Mouse (Mus musculus): ENCODE results near the gene Abcc9. TPM values are rescaled to one million over a fixed set of nuclear protein-coding genes. Genes with fewer than 3 reads are reported as not detected.

The Abcc9 gene
- polyA plus RNA-seq, 1 experiment from 2014 or later: 1.5 TPM

- Histone ChIP-seq H3K4me1 (ENCODE audit: control insufficient read depth, insufficient read depth, low read length) (no peaks in the 10 kb centered on the region), H3K9me3 (ENCODE audit: control insufficient read depth, low read length) (no peaks in the 10 kb centered on the region), H3K4me2 (ENCODE audit: low read depth) (no peak overlapping the region), H3K27me3 (ENCODE audit: control insufficient read depth, insufficient read depth, low read length) (no peaks in the 10 kb centered on the region), H3K4me3 (ENCODE audit: low read depth, low read length) (no peak overlapping the region), H3K36me3 (ENCODE audit: control insufficient read depth, insufficient read depth, low read length) (no peaks in the 10 kb centered on the region), H3K27ac (ENCODE audit: low read depth, low read length) (no peak overlapping the region), H3K9ac (ENCODE audit: low read length) (no peak overlapping the region)
- ATAC-seq (ENCODE audit: insufficient read depth, low FRiP score, low TSS enrichment) (no peak), DNase-seq (ENCODE audit: low spot score) (no peak)
- WGBS: 85% methylated on average over 8 of the region's 8 CpGs
Observed at GRCm38 (mm10) chr6:142715026-142715425, 12.9 kb upstream of the Abcc9 start.

- WGBS: 66% methylated on average over 4 of the region's 4 CpGs
Observed at GRCm38 (mm10) chr6:142711106-142711505, 9.0 kb upstream of the Abcc9 start.

GRCm38 (mm10) chr6:142710690-142711089, 8.6 kb upstream of the Abcc9 start:
- Histone ChIP-seq H3K36me3 (ENCODE audit: control insufficient read depth, insufficient read depth, low read length) (no peaks in the 10 kb centered on the region), H3K27me3 (ENCODE audit: control insufficient read depth, insufficient read depth, low read length) (no peaks in the 10 kb centered on the region), H3K27ac (ENCODE audit: low read depth, low read length) (no peak overlapping the region), H3K4me1 (ENCODE audit: control insufficient read depth, insufficient read depth, low read length) (no peaks in the 10 kb centered on the region), H3K9ac (ENCODE audit: low read length) (no peak overlapping the region), H3K4me2 (ENCODE audit: low read depth) (no peak overlapping the region), H3K4me3 (ENCODE audit: low read depth, low read length) (no peak overlapping the region), H3K9me3 (ENCODE audit: control insufficient read depth, low read length) (no peaks in the 10 kb centered on the region; the same call in 1 of the 2 replicates)
- ATAC-seq (ENCODE audit: insufficient read depth, low FRiP score, low TSS enrichment) (no peak), DNase-seq (ENCODE audit: low spot score) (no peak)
- WGBS: 84% methylated on average over 6 of the region's 6 CpGs

More at GRCm38 (mm10) chr6:142711106-142711505, 9.0 kb upstream of the Abcc9 start:
- H3K9me3 ChIP-seq (ENCODE audit: control insufficient read depth, low read length): no peaks in the 10 kb centered on the region; the same call in 1 of the 2 replicates
- H3K4me2 ChIP-seq (ENCODE audit: low read depth): no peak overlapping the region
- no peak overlapping the region for H3K27ac ChIP-seq (ENCODE audit: low read depth, low read length)
- no peaks in the 10 kb centered on the region for H3K27me3 ChIP-seq (ENCODE audit: control insufficient read depth, insufficient read depth, low read length)
- H3K9ac ChIP-seq (ENCODE audit: low read length): no peak overlapping the region
- H3K4me3 ChIP-seq (ENCODE audit: low read depth, low read length): no peak overlapping the region
- no peak for DNase-seq (ENCODE audit: low spot score)
- H3K36me3 ChIP-seq (ENCODE audit: control insufficient read depth, insufficient read depth, low read length): no peaks in the 10 kb centered on the region
- H3K4me1 ChIP-seq (ENCODE audit: control insufficient read depth, insufficient read depth, low read length): no peaks in the 10 kb centered on the region
- no peak for ATAC-seq (ENCODE audit: insufficient read depth, low FRiP score, low TSS enrichment)

GRCm38 (mm10) chr6:142708369-142708768, 6.3 kb upstream of the Abcc9 start:
- Histone ChIP-seq H3K9ac (ENCODE audit: low read length) (no peak overlapping the region), H3K4me3 (ENCODE audit: low read depth, low read length) (no peak overlapping the region), H3K4me1 (ENCODE audit: control insufficient read depth, insufficient read depth, low read length) (no peaks in the 10 kb centered on the region), H3K27ac (ENCODE audit: low read depth, low read length) (no peak overlapping the region), H3K4me2 (ENCODE audit: low read depth) (no peak overlapping the region), H3K36me3 (ENCODE audit: control insufficient read depth, insufficient read depth, low read length) (no peaks in the 10 kb centered on the region), H3K9me3 (ENCODE audit: control insufficient read depth, low read length) (no peaks in the 10 kb centered on the region; the same call in 1 of the 2 replicates), H3K27me3 (ENCODE audit: control insufficient read depth, insufficient read depth, low read length) (no peaks in the 10 kb centered on the region)
- DNase-seq (ENCODE audit: low spot score) (no peak), ATAC-seq (ENCODE audit: insufficient read depth, low FRiP score, low TSS enrichment) (no peak)
- 90% methylated on average over 6 of the region's 6 CpGs for WGBS

- Histone ChIP-seq H3K4me2 (ENCODE audit: low read depth) (no peak overlapping the region), H3K9ac (ENCODE audit: low read length) (no peak overlapping the region), H3K27me3 (ENCODE audit: control insufficient read depth, insufficient read depth, low read length) (no peaks in the 10 kb centered on the region), H3K4me3 (ENCODE audit: low read depth, low read length) (no peak overlapping the region), H3K9me3 (ENCODE audit: control insufficient read depth, low read length) (no peaks in the 10 kb centered on the region; the same call in 1 of the 2 replicates), H3K4me1 (ENCODE audit: control insufficient read depth, insufficient read depth, low read length) (no peaks in the 10 kb centered on the region), H3K27ac (ENCODE audit: low read depth, low read length) (no peak overlapping the region), H3K36me3 (ENCODE audit: control insufficient read depth, insufficient read depth, low read length) (no peaks in the 10 kb centered on the region)
- ATAC-seq (ENCODE audit: insufficient read depth, low FRiP score, low TSS enrichment) (no peak), DNase-seq (ENCODE audit: low spot score) (no peak)
- WGBS: 79% methylated on average over 3 of the region's 3 CpGs
Observed at GRCm38 (mm10) chr6:142706688-142707087, 4.6 kb upstream of the Abcc9 start.

- no peak for DNase-seq (ENCODE audit: low spot score)
- H3K9ac ChIP-seq (ENCODE audit: low read length): no peak overlapping the region
- H3K4me2 ChIP-seq (ENCODE audit: low read depth): no peak overlapping the region
- no peaks in the 10 kb centered on the region for H3K27me3 ChIP-seq (ENCODE audit: control insufficient read depth, insufficient read depth, low read length)
- no peak overlapping the region for H3K27ac ChIP-seq (ENCODE audit: low read depth, low read length)
- H3K9me3 ChIP-seq (ENCODE audit: control insufficient read depth, low read length): no peaks in the 10 kb centered on the region
- no peak overlapping the region for H3K4me3 ChIP-seq (ENCODE audit: low read depth, low read length)
- no peak for ATAC-seq (ENCODE audit: insufficient read depth, low FRiP score, low TSS enrichment)
- no peaks in the 10 kb centered on the region for H3K4me1 ChIP-seq (ENCODE audit: control insufficient read depth, insufficient read depth, low read length)
- 81% methylated on average over 11 of the region's 11 CpGs for WGBS
- H3K36me3 ChIP-seq (ENCODE audit: control insufficient read depth, insufficient read depth, low read length): no peaks in the 10 kb centered on the region
Observed at GRCm38 (mm10) chr6:142703441-142703930, 1.4 kb upstream of the Abcc9 start.

GRCm38 (mm10) chr6:142701161-142701560, 954 bp downstream of the Abcc9 start:
- H3K4me3 ChIP-seq (ENCODE audit: low read depth, low read length): no peak overlapping the region
- no peaks in the 10 kb centered on the region for H3K9me3 ChIP-seq (ENCODE audit: control insufficient read depth, low read length)
- H3K4me2 ChIP-seq (ENCODE audit: low read depth): no peak overlapping the region
- WGBS: 77% methylated on average over 13 of the region's 13 CpGs
- H3K4me1 ChIP-seq (ENCODE audit: control insufficient read depth, insufficient read depth, low read length): no peaks in the 10 kb centered on the region
- no peaks in the 10 kb centered on the region for H3K36me3 ChIP-seq (ENCODE audit: control insufficient read depth, insufficient read depth, low read length)
- no peak overlapping the region for H3K27ac ChIP-seq (ENCODE audit: low read depth, low read length)
- no peak overlapping the region for H3K9ac ChIP-seq (ENCODE audit: low read length)
- DNase-seq (ENCODE audit: low spot score): no peak
- no peak for ATAC-seq (ENCODE audit: insufficient read depth, low FRiP score, low TSS enrichment)
- H3K27me3 ChIP-seq (ENCODE audit: control insufficient read depth, insufficient read depth, low read length): no peaks in the 10 kb centered on the region

GRCm38 (mm10) chr6:142700753-142701152, 1.4 kb downstream of the Abcc9 start:
- H3K4me2 ChIP-seq (ENCODE audit: low read depth): no peak overlapping the region
- no peak for ATAC-seq (ENCODE audit: insufficient read depth, low FRiP score, low TSS enrichment)

GRCm38 (mm10) chr6:142692085-142692484, 10.0 kb downstream of the Abcc9 start:
- Histone ChIP-seq H3K4me1 (ENCODE audit: control insufficient read depth, insufficient read depth, low read length) (no peaks in the 10 kb centered on the region), H3K9ac (ENCODE audit: low read length) (no peak overlapping the region), H3K27me3 (ENCODE audit: control insufficient read depth, insufficient read depth, low read length) (no peaks in the 10 kb centered on the region), H3K36me3 (ENCODE audit: control insufficient read depth, insufficient read depth, low read length) (no peaks in the 10 kb centered on the region), H3K27ac (ENCODE audit: low read depth, low read length) (no peak overlapping the region), H3K4me2 (ENCODE audit: low read depth) (no peak overlapping the region), H3K9me3 (ENCODE audit: control insufficient read depth, low read length) (no peaks in the 10 kb centered on the region), H3K4me3 (ENCODE audit: low read depth, low read length) (no peak overlapping the region)
- WGBS: 83% methylated on average over 5 of the region's 5 CpGs
- no peak for DNase-seq (ENCODE audit: low spot score)
- no peak for ATAC-seq (ENCODE audit: insufficient read depth, low FRiP score, low TSS enrichment)

More at GRCm38 (mm10) chr6:142700753-142701152, 1.4 kb downstream of the Abcc9 start:
- Histone ChIP-seq H3K9me3 (ENCODE audit: control insufficient read depth, low read length) (no peaks in the 10 kb centered on the region), H3K9ac (ENCODE audit: low read length) (no peak overlapping the region), H3K27me3 (ENCODE audit: control insufficient read depth, insufficient read depth, low read length) (no peaks in the 10 kb centered on the region), H3K27ac (ENCODE audit: low read depth, low read length) (no peak overlapping the region), H3K36me3 (ENCODE audit: control insufficient read depth, insufficient read depth, low read length) (no peaks in the 10 kb centered on the region), H3K4me1 (ENCODE audit: control insufficient read depth, insufficient read depth, low read length) (no peaks in the 10 kb centered on the region), H3K4me3 (ENCODE audit: low read depth, low read length) (no peak overlapping the region)
- 73% methylated on average over 8 of the region's 8 CpGs for WGBS
- DNase-seq (ENCODE audit: low spot score): no peak
